Mouse (Mus musculus) forebrain, embryonic 15.5 days (tissue): ENCODE results near the gene Zdhhc20. TPM values are rescaled to one million over a fixed set of nuclear protein-coding genes. Genes with fewer than 3 reads are reported as not detected.
A peak's percentile ranks its signal among the peaks of the same experiment; 100 is the strongest.
"Not testable (repeated sequence)": the region's sequence is repeated elsewhere in the genome, so short reads cannot be mapped to it uniquely, and the experiment has no call there.

Source experiments
- ATAC-seq: fragments of 200-750 bp; cut with Nextera tagmentation; replicated peaks from 2 replicates; pipeline ENCODE4 v1.8.0; 2017; ENCODE audit warnings: mild to moderate bottlenecking, moderate TSS enrichment, moderate library complexity
- H3K27ac ChIP-seq: fragments of 300-500 bp; sonication (generic); replicated peaks from 2 replicates; pipeline ENCODE4 v1.5.1; 2015; ENCODE audit warnings: mild to moderate bottlenecking, inconsistent platforms
- H3K27me3 ChIP-seq: fragments of 300-500 bp; sonication (generic); 2 replicates; pipeline ENCODE4 v1.6.1; 2015; ENCODE audit warnings: inconsistent platforms
- H3K36me3 ChIP-seq: fragments of 300-500 bp; sonication (generic); 2 replicates; pipeline ENCODE4 v1.6.1; 2015; ENCODE audit warnings: mild to moderate bottlenecking, inconsistent platforms
- H3K4me1 ChIP-seq: fragments of 300-500 bp; sonication (generic); 2 replicates; pipeline ENCODE4 v1.6.1; 2015; ENCODE audit warnings: inconsistent platforms
- H3K4me2 ChIP-seq: fragments of 300-500 bp; sonication (generic); replicated peaks from 2 replicates; pipeline ENCODE4 v1.6.1; 2015; ENCODE audit warnings: mild to moderate bottlenecking, inconsistent platforms
- H3K4me3 ChIP-seq: fragments of 300-500 bp; sonication (generic); 2 replicates; pipeline ENCODE4 v1.5.1; 2015; ENCODE audit warnings: mild to moderate bottlenecking, inconsistent platforms
- H3K9ac ChIP-seq: fragments of 300-500 bp; sonication (generic); replicated peaks from 2 replicates; pipeline ENCODE4 v1.6.1; 2015; ENCODE audit warnings: mild to moderate bottlenecking, inconsistent platforms
- H3K9me3 ChIP-seq: fragments of 300-500 bp; sonication (generic); 2 replicates; pipeline ENCODE4 v1.6.1; 2016; ENCODE audit warnings: inconsistent platforms
- WGBS: fragments of 180-500 bp; shearing (Covaris S2); methylation state at CpG from one replicate; pipeline ENCODE4 v1.1.7; 2015; ENCODE audit warnings: mixed read lengths; 5-methylcytosine and 5-hydroxymethylcytosine counted together
- polyA plus RNA-seq: library from polyadenylated mRNA; unstranded; fragments of >200 nt; fragmentation: Nextera tagmentation; extraction: Ambion mirVana; gene quantifications from 2 replicates; pipeline ENCODE4 v1.2.1, GENCODE M21; 2015

The Zdhhc20 gene
- polyA plus RNA-seq, 1 experiment from 2014 or later = 50.8 TPM

- Histone ChIP-seq H3K27ac (no peak overlapping the region), H3K4me3 (no peak overlapping the region), H3K9ac (no peak overlapping the region), H3K4me1 (no peaks in the 10 kb centered on the region), H3K27me3 (no peaks in the 10 kb centered on the region), H3K9me3 (no peaks in the 10 kb centered on the region), H3K36me3 (peaks cover 29% of the 10 kb centered on the region; the same call in 1 of the 2 replicates), H3K4me2 (no peak overlapping the region)
- ATAC-seq = no peak
- 57% methylated on average over 2 of the region's 2 CpGs for WGBS
Observed at GRCm38 (mm10) chr14:57852961-57853360, 37.1 kb downstream of the Zdhhc20 start.

DNA sequence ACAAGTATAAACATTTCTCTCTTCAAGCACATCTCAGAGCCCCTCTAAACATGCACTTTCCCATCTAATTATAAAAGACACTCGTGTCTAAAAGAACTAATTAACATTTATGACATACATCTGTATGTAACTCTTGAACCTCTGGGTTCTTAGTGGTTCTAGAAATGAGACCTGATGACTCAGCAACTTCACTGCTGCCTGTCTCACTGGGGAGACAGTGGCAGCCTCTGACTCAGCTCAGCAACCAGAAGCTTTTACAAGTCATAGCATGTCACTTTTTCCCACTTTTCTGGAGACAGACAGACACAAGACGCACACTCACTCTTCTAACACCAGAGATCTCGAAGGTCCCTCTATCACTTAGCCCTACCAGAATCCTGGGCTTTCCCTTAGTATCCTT is 39.7 kb downstream of the Zdhhc20 start:
- Histone ChIP-seq H3K36me3 (peaks cover 34% of the 10 kb centered on the region), H3K9ac (no peak overlapping the region), H3K9me3 (no peaks in the 10 kb centered on the region), H3K4me3 (no peak overlapping the region), H3K4me2 (no peak overlapping the region), H3K4me1 (no peaks in the 10 kb centered on the region), H3K27ac (no peak overlapping the region), H3K27me3 (no peaks in the 10 kb centered on the region)
- WGBS = 91% methylated on average over 3 of the region's 3 CpGs
- no peak for ATAC-seq

DNA sequence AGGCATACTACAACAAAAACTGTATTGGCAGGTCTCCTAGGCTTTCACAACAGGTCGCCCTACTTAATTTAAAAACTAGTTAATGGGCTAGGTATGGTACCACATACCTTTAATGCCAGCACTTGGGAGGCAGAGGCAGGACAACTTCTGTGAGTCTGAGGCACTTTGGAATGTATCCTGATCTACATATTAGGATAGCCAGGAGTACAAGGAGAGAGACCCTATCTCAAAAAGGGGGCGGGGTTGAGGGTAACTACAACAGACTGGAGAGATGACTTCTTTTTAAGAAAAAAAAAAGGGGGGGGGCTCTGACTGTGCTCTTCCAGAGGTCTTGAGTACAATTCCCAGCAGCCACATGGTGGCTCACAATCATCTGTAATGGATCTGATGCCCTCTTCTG is 41.4 kb downstream of the Zdhhc20 start:
- Histone ChIP-seq H3K36me3 (peaks cover 43% of the 10 kb centered on the region), H3K4me3 (no peak overlapping the region), H3K27ac (no peak overlapping the region), H3K9me3 (no peaks in the 10 kb centered on the region), H3K27me3 (no peaks in the 10 kb centered on the region), H3K4me1 (no peaks in the 10 kb centered on the region), H3K9ac (no peak overlapping the region), H3K4me2 (no peak overlapping the region)
- no peak for ATAC-seq
- WGBS = 95% methylated on average over 2 of the region's 2 CpGs

DNA sequence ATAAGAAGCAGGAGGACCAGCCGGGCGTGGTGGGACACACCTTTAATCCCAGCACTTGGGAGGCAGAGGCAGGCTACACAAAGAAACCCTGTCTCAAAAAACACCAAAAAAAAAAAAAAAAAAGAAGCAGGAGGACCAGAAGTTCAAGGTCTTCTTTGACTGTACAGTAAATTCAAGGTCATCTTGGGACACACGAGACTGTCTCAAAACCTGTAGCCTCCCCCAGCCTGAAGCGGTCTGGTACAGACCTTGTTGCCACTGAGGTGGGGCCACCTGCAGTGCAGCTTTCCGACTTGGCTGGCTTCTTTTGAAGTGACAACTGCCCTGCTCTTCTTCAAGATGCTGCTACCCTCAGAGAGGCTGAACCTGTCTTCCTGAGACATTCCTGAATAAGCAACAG is 42.0 kb downstream of the Zdhhc20 start:
- H3K9me3 ChIP-seq = not testable (repeated sequence)

DNA sequence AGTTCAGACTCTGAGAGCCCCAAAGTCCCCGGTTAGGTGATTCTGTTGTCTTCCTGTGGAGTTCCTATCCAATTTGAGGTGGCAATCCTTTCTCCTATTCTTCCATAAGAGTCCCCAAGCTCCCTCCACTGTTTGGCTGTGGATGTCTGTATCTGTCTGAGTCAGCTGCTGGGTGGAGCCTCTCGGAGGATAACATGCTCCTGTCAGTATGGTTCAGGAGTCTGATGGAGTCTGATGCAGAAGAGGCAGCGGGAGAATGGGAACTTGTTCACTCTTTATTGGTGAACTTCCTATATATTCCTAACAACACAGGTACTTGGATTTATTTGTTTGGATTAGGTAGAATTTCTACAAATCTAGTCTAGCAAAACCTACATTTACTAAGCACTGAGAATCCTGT is 45.5 kb downstream of the Zdhhc20 start:
- Histone ChIP-seq H3K9me3 (no peaks in the 10 kb centered on the region), H3K27me3 (no peaks in the 10 kb centered on the region), H3K4me3 (no peak overlapping the region), H3K4me1 (no peaks in the 10 kb centered on the region), H3K36me3 (peaks cover 50% of the 10 kb centered on the region), H3K9ac (no peak overlapping the region), H3K27ac (no peak overlapping the region), H3K4me2 (no peak overlapping the region)
- 93% methylated on average over 3 of the region's 3 CpGs for whole genome bisulfite sequencing
- no peak for ATAC-seq

More for the DNA sequence above, 42.0 kb downstream of the Zdhhc20 start:
- not testable (repeated sequence) for H3K4me2 ChIP-seq, H3K9ac ChIP-seq, H3K27me3 ChIP-seq, ATAC-seq, H3K4me1 ChIP-seq, H3K4me3 ChIP-seq, H3K27ac ChIP-seq
- peaks cover 43% of the 10 kb centered on the region for H3K36me3 ChIP-seq
- WGBS = 84% methylated on average over 5 of the region's 5 CpGs

- Histone ChIP-seq H3K4me1 (no peaks in the 10 kb centered on the region), H3K9me3 (no peaks in the 10 kb centered on the region), H3K9ac (no peak overlapping the region), H3K4me3 (no peak overlapping the region), H3K27ac (no peak overlapping the region), H3K36me3 (peaks cover 44% of the 10 kb centered on the region), H3K27me3 (no peaks in the 10 kb centered on the region), H3K4me2 (no peak overlapping the region)
- ATAC-seq = no peak
- WGBS = 92% methylated on average over 10 of the region's 10 CpGs
Observed at GRCm38 (mm10) chr14:57835157-57835556, 54.9 kb downstream of the Zdhhc20 start.

- H3K4me2 ChIP-seq = no peak overlapping the region
- no peak overlapping the region for H3K27ac ChIP-seq
- H3K27me3 ChIP-seq = no peaks in the 10 kb centered on the region
- no peak overlapping the region for H3K9ac ChIP-seq
- H3K9me3 ChIP-seq = no peaks in the 10 kb centered on the region
- no peaks in the 10 kb centered on the region for H3K4me1 ChIP-seq
- H3K4me3 ChIP-seq = no peak overlapping the region
- ATAC-seq = no peak
- peaks cover 33% of the 10 kb centered on the region for H3K36me3 ChIP-seq
- WGBS = 93% methylated on average over 2 of the region's 2 CpGs
Observed at GRCm38 (mm10) chr14:57833526-57833925, 56.5 kb downstream of the Zdhhc20 start.

- Histone ChIP-seq H3K27me3 (no peaks in the 10 kb centered on the region), H3K4me1 (peaks cover 25% of the 10 kb centered on the region), H3K4me3 (peak overlapping the region; percentile 87), H3K9me3 (no peaks in the 10 kb centered on the region), H3K4me2 (peak overlapping the region; percentile 69), H3K36me3 (0 out of 2 replicates have a peak, but pooled peaks cover 4% of the 10 kb centered on the region), H3K9ac (peak overlapping the region; percentile 86), H3K27ac (no peak overlapping the region)
- no peak for ATAC-seq
- 63% methylated on average over 1 of the region's 1 CpGs for WGBS
Observed at GRCm38 (mm10) chr14:57827284-57827683, 62.8 kb downstream of the Zdhhc20 start.

DNA sequence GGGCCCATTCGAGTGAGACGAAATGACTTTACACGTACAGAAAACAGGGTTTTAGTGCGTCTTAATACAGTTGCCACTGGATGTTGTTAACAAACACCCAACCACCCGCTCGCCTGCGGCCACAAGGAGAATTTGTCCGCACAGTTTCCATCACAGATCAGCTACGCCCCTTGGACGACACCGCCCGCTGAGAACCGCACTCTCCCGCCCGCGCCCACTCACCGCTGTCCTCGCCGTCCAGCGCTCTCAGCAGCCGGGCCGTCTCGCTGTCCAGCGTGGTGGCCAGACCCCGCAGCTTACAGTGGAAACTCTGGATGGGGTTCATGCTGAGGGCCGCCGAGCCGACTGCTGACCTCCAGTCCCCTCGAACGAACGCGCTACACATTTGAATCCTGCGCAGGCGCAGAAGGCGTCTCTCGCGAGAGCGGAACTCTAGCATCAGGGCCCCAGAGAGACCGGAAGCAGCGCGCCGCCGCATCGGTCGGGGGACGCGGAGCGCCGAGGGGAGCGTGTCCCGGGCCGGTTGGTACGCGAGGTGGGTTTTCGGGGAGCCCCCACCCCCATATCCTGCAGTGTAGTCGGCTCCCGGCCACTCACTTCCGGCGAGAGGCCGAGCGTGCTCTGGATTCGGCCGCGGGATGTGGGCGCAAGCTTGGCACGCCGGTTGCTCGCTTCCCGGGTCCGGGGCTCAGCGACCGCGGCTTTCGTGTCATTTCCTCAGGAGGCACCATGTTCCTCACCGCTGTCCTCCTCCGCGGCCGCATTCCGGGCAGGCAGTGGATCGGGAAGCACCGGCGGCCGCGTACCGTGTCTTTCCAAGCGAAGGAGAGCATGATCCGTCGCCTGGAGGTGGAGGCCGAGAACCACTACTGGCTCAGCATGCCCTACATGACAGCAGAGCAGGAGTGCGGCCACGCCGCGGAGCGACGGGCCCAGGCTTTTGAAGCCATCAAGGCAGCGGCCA is 64.0 kb downstream of the Zdhhc20 start, which contains the start of the genes Ska3 and Mrpl57:
Gene Ska3 (minus strand): TSS at position 398 of the 964 bp plus-strand sequence.
Gene Mrpl57 (plus strand): TSS at position 447 of the 964 bp plus-strand sequence.
- Histone ChIP-seq H3K4me1 (peaks cover 25% of the 10 kb centered on the region), H3K27me3 (no peaks in the 10 kb centered on the region), H3K4me3 (peak within 1 kb of the TSS; percentile 87), H3K27ac (peak within 1 kb of the TSS; percentile 92), H3K4me2 (peak within 1 kb of the TSS; percentile 69), H3K9ac (peak within 1 kb of the TSS; percentile 86), H3K9me3 (no peaks in the 10 kb centered on the region), H3K36me3 (peaks cover 13% of the 10 kb centered on the region; the same call in 1 of the 2 replicates)
- ATAC-seq = peak; percentile 99
- WGBS = under 1% methylated on average over 95 of the region's 96 CpGs

DNA sequence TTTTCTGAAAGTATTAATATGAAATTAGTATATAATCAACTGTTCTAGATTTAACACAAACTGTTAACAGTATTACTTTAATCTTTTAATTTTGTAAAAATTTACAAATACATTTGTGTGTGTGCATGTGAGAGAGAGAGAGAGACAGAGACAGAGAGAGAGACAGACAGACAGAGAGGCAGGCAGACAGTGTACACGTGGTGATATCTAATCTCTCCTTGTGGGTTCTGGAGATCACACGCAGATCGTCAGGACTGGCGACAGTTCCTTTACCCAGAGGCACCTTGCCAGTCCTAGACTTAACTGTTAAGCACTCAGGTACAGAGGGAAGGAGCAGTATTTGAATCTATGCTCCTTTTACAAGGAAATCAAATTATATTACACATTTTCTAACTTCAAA is 69.2 kb downstream of the Zdhhc20 start:
- Histone ChIP-seq H3K27me3 (no peaks in the 10 kb centered on the region), H3K9ac (no peak overlapping the region), H3K4me1 (peaks cover 12% of the 10 kb centered on the region), H3K4me2 (no peak overlapping the region), H3K27ac (no peak overlapping the region), H3K36me3 (peaks cover 15% of the 10 kb centered on the region), H3K9me3 (no peaks in the 10 kb centered on the region), H3K4me3 (no peak overlapping the region)
- WGBS = 82% methylated on average over 4 of the region's 4 CpGs
- no peak for ATAC-seq

DNA sequence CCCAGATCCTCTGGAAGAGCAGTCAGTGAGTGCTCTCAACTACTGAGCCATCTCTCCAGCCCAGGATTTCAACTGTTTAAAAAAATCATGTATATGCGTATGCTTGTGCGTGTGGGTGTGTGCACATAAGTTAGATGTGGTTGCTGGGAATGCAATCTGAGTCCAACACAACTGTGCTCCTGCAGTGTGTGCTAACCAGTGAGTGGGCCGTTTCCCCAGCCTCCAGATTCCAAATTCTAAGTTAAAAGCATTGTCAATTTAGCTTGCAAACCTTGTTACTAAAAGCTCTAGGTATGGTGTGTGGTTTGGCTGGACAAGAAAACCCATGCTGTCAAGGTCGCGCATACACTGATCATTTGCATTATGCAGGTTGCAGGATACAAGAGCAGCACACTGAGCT is 78.2 kb downstream of the Zdhhc20 start:
- H3K36me3 ChIP-seq = peaks cover 22% of the 10 kb centered on the region
- WGBS = 97% methylated on average over 5 of the region's 5 CpGs
- H3K27ac ChIP-seq = no peak overlapping the region
- no peak overlapping the region for H3K4me3 ChIP-seq
- no peaks in the 10 kb centered on the region for H3K27me3 ChIP-seq
- no peaks in the 10 kb centered on the region for H3K9me3 ChIP-seq
- H3K9ac ChIP-seq = no peak overlapping the region
- no peak overlapping the region for H3K4me2 ChIP-seq
- no peak for ATAC-seq
- H3K4me1 ChIP-seq = no peaks in the 10 kb centered on the region

- no peak overlapping the region for H3K9ac ChIP-seq
- no peaks in the 10 kb centered on the region for H3K9me3 ChIP-seq
- 97% methylated on average over 2 of the region's 2 CpGs for WGBS
- H3K27me3 ChIP-seq = no peaks in the 10 kb centered on the region
- H3K4me2 ChIP-seq = no peak overlapping the region
- no peak for ATAC-seq
- H3K4me1 ChIP-seq = no peaks in the 10 kb centered on the region
- peaks cover 28% of the 10 kb centered on the region for H3K36me3 ChIP-seq
- H3K27ac ChIP-seq = no peak overlapping the region
- H3K4me3 ChIP-seq = no peak overlapping the region
Observed at GRCm38 (mm10) chr14:57810886-57811285, 79.2 kb downstream of the Zdhhc20 start.
